Mouse (Mus musculus) kidney, embryonic 16.5 days (tissue): Measurements from ENCODE around the gene Dbt. TPM values are rescaled to one million over a fixed set of nuclear protein-coding genes. Genes with fewer than 3 reads are reported as not detected.

Experiments
- ATAC-seq: fragments of 200-750 bp; cut with Nextera tagmentation; 2 replicates; pipeline ENCODE4 v1.8.0; 2017; ENCODE audit warnings: moderate TSS enrichment; ENCODE audit not compliant: low FRiP score, low TSS enrichment
- H3K27ac ChIP-seq: fragments of 300-500 bp; sonication (generic); 2 replicates; pipeline ENCODE4 v1.5.1; 2014; ENCODE audit warnings: low read length
- H3K27me3 ChIP-seq: fragments of 300-500 bp; sonication (generic); 2 replicates; pipeline ENCODE4 v1.6.1; 2014; ENCODE audit warnings: low read length, control low read depth, mixed read lengths; ENCODE audit not compliant: insufficient read depth
- H3K36me3 ChIP-seq: fragments of 300-500 bp; sonication (generic); 2 replicates; pipeline ENCODE4 v1.6.1; 2014; ENCODE audit warnings: low read length, control low read depth, mixed read lengths; ENCODE audit not compliant: insufficient read depth
- H3K4me1 ChIP-seq: fragments of 300-500 bp; sonication (generic); 2 replicates; pipeline ENCODE4 v1.6.1; 2014; ENCODE audit warnings: low read length, control low read depth, mixed read lengths; ENCODE audit not compliant: insufficient read depth
- H3K4me2 ChIP-seq: fragments of 300-500 bp; sonication (generic); replicated peaks from 2 replicates; pipeline ENCODE4 v1.6.1; 2014; ENCODE audit warnings: low read depth, low read length
- H3K4me3 ChIP-seq: fragments of 300-500 bp; sonication (generic); 2 replicates; pipeline ENCODE4 v1.5.1; 2014; ENCODE audit warnings: mild to moderate bottlenecking, low read length
- H3K9ac ChIP-seq: fragments of 300-500 bp; sonication (generic); replicated peaks from 2 replicates; pipeline ENCODE4 v1.6.1; 2014; ENCODE audit warnings: low read length
- H3K9me3 ChIP-seq: fragments of 300-500 bp; sonication (generic); 2 replicates; pipeline ENCODE4 v1.6.1; 2016; ENCODE audit warnings: low read length, control low read depth
- WGBS: fragments of 180-500 bp; shearing (Covaris S2); extraction: QIAGEN DNeasy Blood & Tissue Kit; methylation state at CpG from one replicate; pipeline ENCODE4 v1.1.7; 2014; 5-methylcytosine and 5-hydroxymethylcytosine counted together
- polyA plus RNA-seq: library from polyadenylated mRNA; unstranded; fragments of >200 nt; fragmentation: Nextera tagmentation; extraction: Ambion mirVana; gene quantifications from 2 replicates; pipeline ENCODE4 v1.2.1, GENCODE M21; 2015

The Dbt gene
- polyA plus RNA-seq, 1 experiment from 2014 or later = 24.2 TPM

- Histone ChIP-seq H3K27me3 (no peaks in the 10 kb centered on the region), H3K9me3 (no peaks in the 10 kb centered on the region), H3K4me3 (no peak overlapping the region), H3K27ac (no peak overlapping the region), H3K36me3 (peaks cover 14% of the 10 kb centered on the region), H3K9ac (no peak overlapping the region), H3K4me2 (no peak overlapping the region), H3K4me1 (no peaks in the 10 kb centered on the region)
- ATAC-seq = no peak
- 56% methylated on average over 3 of the region's 3 CpGs for WGBS
Measured at GRCm38 (mm10) chr3:116577286-116577685, 64.4 kb downstream of the Dbt start.

GRCm38 (mm10) chr3:116582201-116582600, 69.3 kb downstream of the Dbt start:
- Histone ChIP-seq H3K9me3 (no peaks in the 10 kb centered on the region), H3K36me3 (peaks cover 48% of the 10 kb centered on the region), H3K9ac (no peak overlapping the region), H3K4me3 (no peak overlapping the region), H3K27ac (no peak overlapping the region), H3K27me3 (no peaks in the 10 kb centered on the region), H3K4me2 (no peak overlapping the region), H3K4me1 (no peaks in the 10 kb centered on the region)
- ATAC-seq = no peak
- 97% methylated on average over 9 of the region's 9 CpGs for WGBS

- peaks cover 6% of the 10 kb centered on the region for H3K4me1 ChIP-seq
- peak overlapping the region; percentile 91 for H3K27ac ChIP-seq
- H3K4me3 ChIP-seq = peak overlapping the region; percentile 96
- H3K36me3 ChIP-seq = peaks cover 23% of the 10 kb centered on the region
- peak overlapping the region; percentile 51 for H3K4me2 ChIP-seq
- peak; percentile 76 for ATAC-seq
- 3% methylated on average over 22 of the region's 22 CpGs for WGBS
- no peaks in the 10 kb centered on the region for H3K27me3 ChIP-seq
- H3K9ac ChIP-seq = peak overlapping the region; percentile 88
- H3K9me3 ChIP-seq = no peaks in the 10 kb centered on the region
Measured at GRCm38 (mm10) chr3:116594076-116594727, 81.3 kb downstream of the Dbt start.

- peaks cover 16% of the 10 kb centered on the region for H3K36me3 ChIP-seq
- H3K4me3 ChIP-seq = peak within 1 kb of the TSS; percentile 96
- no peaks in the 10 kb centered on the region for H3K9me3 ChIP-seq
- H3K9ac ChIP-seq = peak within 1 kb of the TSS; percentile 88
- peak within 1 kb of the TSS; percentile 78 for H3K4me2 ChIP-seq
- H3K27ac ChIP-seq = peak within 1 kb of the TSS; percentile 91
- under 1% methylated on average over 65 of the region's 65 CpGs for WGBS
- peaks cover 6% of the 10 kb centered on the region for H3K4me1 ChIP-seq
- H3K27me3 ChIP-seq = no peaks in the 10 kb centered on the region
- ATAC-seq = peak; percentile 98
Measured at GRCm38 (mm10) chr3:116594728-116595602, 82.1 kb downstream of the Dbt start, which contains the start of gene Sass6. Gene Sass6, plus strand, starts transcription at chr3:116594982.

GRCm38 (mm10) chr3:116595603-116595991, 82.7 kb downstream of the Dbt start:
- ATAC-seq = no peak
- Histone ChIP-seq H3K27me3 (no peaks in the 10 kb centered on the region), H3K9ac (peak overlapping the region; percentile 88), H3K27ac (0 out of 2 replicates have a peak overlapping the region, but pooled peaks have one; percentile 91), H3K4me1 (peaks cover 6% of the 10 kb centered on the region), H3K4me2 (peak overlapping the region; percentile 78), H3K36me3 (peaks cover 12% of the 10 kb centered on the region), H3K9me3 (no peaks in the 10 kb centered on the region), H3K4me3 (peak overlapping the region; percentile 96)
- 8% methylated on average over 10 of the region's 10 CpGs for WGBS

Other genes starting within 250 kb of the Dbt start
- 13.9 and 14.3 TPM in 2 replicates for gene Cdc14a, start 89.0 kb upstream of the Dbt start, polyA plus RNA-seq
- gene Rtca, start 4.9 kb upstream of the Dbt start, polyA plus RNA-seq = 73.9 and 76.3 TPM in 2 replicates
- 0.35 and 0.59 TPM in 2 replicates for gene Lrrc39, start 49.9 kb downstream of the Dbt start, polyA plus RNA-seq
- 17.9 and 23.0 TPM in 2 replicates for gene Sass6, start 81.9 kb downstream of the Dbt start, polyA plus RNA-seq
- 22.5 and 28.1 TPM in 2 replicates for gene Trmt13, start 101.5 kb downstream of the Dbt start, polyA plus RNA-seq
- 104 TPM in 2 replicates for gene Mfsd14a, start 149.6 kb downstream of the Dbt start, polyA plus RNA-seq
- 0.37 TPM in 1 of 2 replicates, not detected in the other for gene Gm43191, start 168.2 kb downstream of the Dbt start, polyA plus RNA-seq
- gene Slc35a3, start 199.8 kb downstream of the Dbt start, polyA plus RNA-seq = 18.2 and 18.4 TPM in 2 replicates